28 mouse cellular contexts compared by ENCODE assay signal in genomic region chr2:159889701-159890100, GRCm38 (mm10).
"Had no signal": no experiment of that assay in that cellular context is flagged by ENCODE, and none has a peak within 500 bp of the region (broad histone marks: within the 10 kb centered on the region; RNA-seq: fewer than 3 reads in every experiment).

No protein-coding gene starts in this region.

- H3K4me3 ChIP-seq: gastrocnemius, adult 2 months; heart, embryonic 10.5 days; heart, embryonic 12.5 days; hindbrain, embryonic 10.5 days; hindbrain, embryonic 12.5 days; intestine, embryonic 15.5 days; layer of hippocampus, adult 2 months; left cerebral cortex, adult 2 months; limb, embryonic 10.5 days; limb, embryonic 12.5 days; liver, embryonic 13.5 days; liver, embryonic 15.5 days had no signal

- DNase-seq: gastrocnemius, adult 2 months; gastrocnemius, postnatal 10 days; gastrocnemius, postnatal 25 days; heart, adult 18-20 months; heart, postnatal 10 days; heart, postnatal 4 days; kidney, adult 18-20 months; kidney, adult 8-10 months; kidney, postnatal 10 days; kidney, postnatal 25 days; kidney, postnatal 4 days; liver; liver, embryonic 13.5 days had no signal

- H3K9ac ChIP-seq: heart, embryonic 12.5 days; hindbrain, embryonic 12.5 days; hindbrain, embryonic 14.5 days; intestine, embryonic 15.5 days; limb, embryonic 12.5 days; liver, embryonic 13.5 days; liver, embryonic 15.5 days had no signal

- H3K27ac ChIP-seq: heart, embryonic 10.5 days; hindbrain, embryonic 10.5 days; hindbrain, embryonic 12.5 days; hindbrain, embryonic 14.5 days; intestine, embryonic 15.5 days; layer of hippocampus, adult 2 months; left cerebral cortex, adult 2 months; limb, embryonic 10.5 days; limb, embryonic 12.5 days; liver, embryonic 13.5 days; liver, embryonic 15.5 days had no signal

- H3K9me3 ChIP-seq: heart, embryonic 10.5 days; heart, embryonic 12.5 days; hindbrain, embryonic 10.5 days; hindbrain, embryonic 12.5 days; intestine, embryonic 15.5 days; limb, embryonic 10.5 days; limb, embryonic 12.5 days; liver, embryonic 13.5 days; liver, embryonic 15.5 days had no signal

- H3K27me3 ChIP-seq: heart, embryonic 12.5 days; hindbrain, embryonic 12.5 days; intestine, embryonic 15.5 days; limb, embryonic 12.5 days; liver, embryonic 13.5 days; liver, embryonic 15.5 days had no signal

- H3K36me3 ChIP-seq: heart, embryonic 10.5 days; heart, embryonic 12.5 days; hindbrain, embryonic 10.5 days; hindbrain, embryonic 12.5 days; intestine, embryonic 15.5 days; limb, embryonic 10.5 days; limb, embryonic 12.5 days; liver, embryonic 13.5 days; liver, embryonic 15.5 days had no signal

- H3K4me2 ChIP-seq: heart, embryonic 12.5 days; hindbrain, embryonic 12.5 days; hindbrain, embryonic 14.5 days; intestine, embryonic 15.5 days; limb, embryonic 12.5 days; liver, embryonic 11.5 days; liver, embryonic 13.5 days; liver, embryonic 15.5 days had no signal

- ATAC-seq: hindbrain, embryonic 16.5 days; inflammation-experienced regulatory T-cells, adult 6 months; intestine, embryonic 15.5 days; intestine, postnatal 0 days had no signal

- H3K4me1 ChIP-seq: heart, embryonic 10.5 days; heart, embryonic 12.5 days; hindbrain, embryonic 10.5 days; hindbrain, embryonic 12.5 days; intestine, embryonic 15.5 days; limb, embryonic 10.5 days; limb, embryonic 12.5 days; liver, embryonic 13.5 days; liver, embryonic 15.5 days had no signal
